Mouse (Mus musculus) liver, embryonic 14.5 days (tissue): ENCODE measurements around the gene Rims4.

ENCODE experiments used
- CTCF ChIP-seq: IDR thresholded peaks from 2 replicates; pipeline ENCODE4 v1.5.1; 2016; ENCODE audit warnings: antibody characterized with exemption, low read depth, control low read depth
- EP300 ChIP-seq: IDR thresholded peaks from 2 replicates; pipeline ENCODE4 v1.6.1; 2016; ENCODE audit warnings: antibody characterized with exemption, low read depth

- no peak for TF ChIP-seq CTCF
- no peak for TF ChIP-seq EP300
Observed at GRCm38 (mm10) chr2:163946221-163946620, 27.7 kb upstream of the Rims4 start.
